Mouse (Mus musculus): ENCODE measurements at regions not wholly inside any gene's neighbourhood (a gene's known extent, or its start where the extent isn't known, plus 50 kb on each side); places are given as distances from the start of the nearest gene placed in this dataset.

DNA sequence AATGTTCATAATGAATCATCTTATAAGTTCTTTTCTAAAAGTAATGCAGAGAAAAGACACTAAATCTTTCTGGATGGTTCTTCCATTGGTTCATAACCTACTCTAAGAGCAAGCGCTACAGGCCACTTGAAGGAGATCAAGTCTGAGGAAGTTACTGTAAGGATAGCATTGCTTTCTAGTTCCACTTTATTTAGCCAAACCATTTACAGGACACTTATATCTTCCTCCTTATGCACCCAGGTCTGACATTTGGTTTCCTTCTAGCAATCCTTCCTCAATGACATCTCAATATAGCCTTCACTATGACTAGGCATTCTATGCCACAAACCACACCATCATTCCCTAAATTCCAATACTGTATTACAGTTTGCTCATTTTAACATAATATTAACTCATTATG lies 316.0 kb downstream of the Gm11361 start:
- DNase-seq (ENCODE audit: low spot score): no peak

DNA sequence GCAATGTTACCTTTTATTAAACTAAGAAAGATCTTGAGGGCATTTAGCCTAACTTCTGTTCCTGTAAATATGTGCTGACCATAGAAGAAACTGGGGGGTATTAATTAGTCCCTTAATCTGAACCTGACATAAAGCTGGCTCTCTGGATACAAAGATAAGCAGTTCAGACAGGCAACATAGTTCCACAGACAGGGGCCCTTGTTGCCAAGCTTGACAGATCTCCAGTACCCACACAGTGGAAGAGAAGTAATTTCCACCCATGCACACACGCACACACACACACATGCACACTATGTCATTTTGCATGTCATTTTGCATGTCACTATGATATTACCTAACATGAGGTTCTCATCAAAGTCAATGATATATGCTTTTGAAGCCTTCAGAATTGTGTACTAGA lies 315.1 kb downstream of the Gm11361 start:
- DNase-seq (ENCODE audit: low spot score): no peak

DNA sequence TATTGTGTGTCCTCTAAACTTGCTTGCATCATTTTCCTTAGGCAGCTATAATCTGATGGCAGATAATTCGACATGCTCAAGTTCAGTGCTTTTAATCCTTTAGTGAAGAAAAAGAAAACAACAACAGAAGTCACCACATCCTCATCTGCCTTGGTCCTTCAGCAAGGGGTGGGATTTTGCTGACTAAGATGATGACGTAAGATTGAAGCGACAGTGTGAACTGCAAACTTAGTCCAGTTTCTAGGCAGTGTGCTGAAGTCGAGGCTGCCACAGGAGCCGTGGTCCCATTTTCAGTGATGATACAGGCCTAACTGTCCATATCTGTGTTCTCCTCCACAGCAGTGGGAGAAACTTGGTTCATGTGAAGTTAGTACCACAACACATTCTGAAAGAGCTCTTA lies 314.4 kb downstream of the Gm11361 start:
- no peak for DNase-seq (ENCODE audit: low spot score)

DNA sequence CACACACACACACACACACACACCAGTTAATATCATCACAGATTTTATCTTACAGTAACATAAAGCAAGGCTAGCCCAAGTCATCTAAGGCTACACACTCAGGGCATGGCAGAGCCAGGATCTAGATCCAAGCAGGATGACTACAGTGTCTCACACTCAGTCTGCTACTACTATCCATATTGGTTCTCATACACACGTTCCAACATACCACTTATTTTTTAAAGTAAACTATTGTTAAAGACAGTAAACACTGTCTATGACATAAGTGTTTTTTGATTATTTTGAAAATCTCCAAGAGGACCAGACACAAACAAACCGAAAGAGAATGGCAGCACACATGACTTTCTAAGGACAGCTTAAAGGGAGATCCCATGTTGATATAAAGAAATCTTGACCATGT lies 306.3 kb downstream of the Gm11361 start:
- DNase-seq (ENCODE audit: low spot score): no peak

DNA sequence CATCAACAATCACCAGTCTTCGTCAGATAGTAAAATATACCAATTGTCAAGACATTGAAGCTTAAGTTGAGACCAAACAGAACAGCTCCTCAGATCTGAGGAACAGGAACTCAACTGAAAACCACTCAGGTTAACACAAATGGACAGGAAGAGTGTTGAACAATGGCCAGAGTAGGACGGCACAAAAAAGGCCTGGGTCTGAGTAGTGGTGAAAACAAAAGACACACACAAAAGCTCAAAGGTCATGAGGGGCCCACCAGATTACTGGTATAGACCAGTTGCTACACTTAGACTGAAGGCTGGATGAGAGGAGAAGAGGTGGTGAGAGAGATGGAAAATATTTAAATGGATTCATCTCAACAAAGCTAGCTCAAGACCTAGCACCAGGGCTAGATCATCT lies 302.8 kb downstream of the Gm11361 start:
- DNase-seq (ENCODE audit: low spot score): no peak

DNA sequence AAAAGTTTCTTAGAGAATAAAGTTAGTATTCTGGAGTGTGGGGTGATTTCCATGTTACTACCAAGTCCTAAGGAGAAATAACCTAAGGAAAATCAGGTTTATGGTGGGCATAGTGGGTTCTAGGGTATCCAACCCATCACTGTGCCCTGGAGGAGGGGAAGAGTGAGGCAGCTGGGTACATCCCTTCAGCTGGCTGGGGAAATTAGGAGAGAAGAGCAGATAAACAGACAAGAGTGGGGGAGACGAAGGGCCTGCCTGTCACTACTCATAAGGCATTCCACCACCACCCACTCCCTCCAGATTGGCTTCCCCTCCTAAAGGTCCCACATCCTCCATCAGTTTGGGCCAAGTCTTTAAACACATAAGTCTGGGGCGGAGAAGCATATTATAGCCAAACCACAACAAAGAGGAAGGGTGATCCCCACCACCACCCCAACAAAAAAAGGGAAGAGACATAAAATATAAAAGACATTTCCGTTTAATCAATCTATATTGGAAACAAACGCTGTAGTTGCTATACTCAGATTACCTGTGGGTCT lies 299.8 kb downstream of the Gm11361 start:
- DNase-seq (ENCODE audit: low spot score): no peak

DNA sequence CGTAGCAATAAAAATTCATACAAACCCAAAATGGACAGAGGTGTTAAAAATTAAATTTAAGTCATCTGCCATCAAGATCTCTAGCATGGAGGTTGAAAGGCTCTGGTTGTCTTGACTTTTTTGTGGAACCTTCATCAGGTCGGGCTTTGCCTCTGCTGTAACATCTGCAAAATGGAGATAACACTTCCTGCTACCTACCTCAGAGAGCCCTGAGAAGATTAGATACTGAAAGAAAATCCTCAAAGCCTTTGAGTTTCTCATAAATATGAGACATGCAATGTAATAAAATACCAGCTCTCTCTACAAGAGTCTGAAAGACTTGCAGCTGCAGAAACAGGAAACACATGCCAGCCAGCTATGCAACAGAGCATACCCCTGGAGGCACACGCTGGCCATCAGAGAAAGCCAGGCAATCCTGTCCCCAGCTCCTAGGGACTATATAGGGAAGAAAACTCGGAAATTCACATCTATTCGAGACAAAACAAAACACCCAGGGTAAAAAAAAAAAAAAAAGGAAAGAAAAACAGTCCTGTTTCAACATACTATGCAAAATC lies 299.1 kb downstream of the Gm11361 start:
- peak; percentile 39 for DNase-seq (ENCODE audit: low spot score)

DNA sequence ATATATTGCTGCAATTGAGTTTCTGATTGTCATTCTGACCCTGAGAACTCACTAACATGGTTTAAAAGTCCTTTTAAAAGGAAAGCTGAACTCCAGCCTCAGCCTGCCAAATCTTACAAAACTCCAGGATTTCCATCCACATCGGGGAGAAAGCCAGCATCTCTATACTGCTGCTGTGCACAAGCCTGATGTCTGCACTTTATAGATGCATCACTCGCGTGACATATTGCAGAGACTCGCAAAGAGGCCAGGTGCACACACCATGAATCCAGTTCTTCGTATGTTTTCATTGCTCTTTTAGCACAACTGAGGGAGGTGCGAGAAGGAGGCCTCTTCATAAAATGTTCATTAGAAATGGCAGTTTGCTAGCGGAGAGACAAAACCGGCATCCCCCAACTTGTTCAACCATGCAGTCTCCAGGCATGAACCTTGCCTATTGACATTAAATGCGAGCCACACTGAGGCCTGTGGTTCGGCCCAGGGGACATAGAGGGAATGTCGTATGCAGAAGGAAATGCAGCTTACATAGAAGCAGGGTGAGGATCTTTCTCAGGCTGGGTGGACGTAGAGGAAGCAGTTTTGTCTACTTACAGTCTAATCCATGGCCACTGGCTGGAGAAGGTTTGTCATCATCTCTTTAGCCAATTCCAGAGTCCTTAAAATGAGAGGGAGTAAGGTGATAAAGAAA lies 297.0 kb downstream of the Gm11361 start:
- DNase-seq (ENCODE audit: low spot score): no peak

DNA sequence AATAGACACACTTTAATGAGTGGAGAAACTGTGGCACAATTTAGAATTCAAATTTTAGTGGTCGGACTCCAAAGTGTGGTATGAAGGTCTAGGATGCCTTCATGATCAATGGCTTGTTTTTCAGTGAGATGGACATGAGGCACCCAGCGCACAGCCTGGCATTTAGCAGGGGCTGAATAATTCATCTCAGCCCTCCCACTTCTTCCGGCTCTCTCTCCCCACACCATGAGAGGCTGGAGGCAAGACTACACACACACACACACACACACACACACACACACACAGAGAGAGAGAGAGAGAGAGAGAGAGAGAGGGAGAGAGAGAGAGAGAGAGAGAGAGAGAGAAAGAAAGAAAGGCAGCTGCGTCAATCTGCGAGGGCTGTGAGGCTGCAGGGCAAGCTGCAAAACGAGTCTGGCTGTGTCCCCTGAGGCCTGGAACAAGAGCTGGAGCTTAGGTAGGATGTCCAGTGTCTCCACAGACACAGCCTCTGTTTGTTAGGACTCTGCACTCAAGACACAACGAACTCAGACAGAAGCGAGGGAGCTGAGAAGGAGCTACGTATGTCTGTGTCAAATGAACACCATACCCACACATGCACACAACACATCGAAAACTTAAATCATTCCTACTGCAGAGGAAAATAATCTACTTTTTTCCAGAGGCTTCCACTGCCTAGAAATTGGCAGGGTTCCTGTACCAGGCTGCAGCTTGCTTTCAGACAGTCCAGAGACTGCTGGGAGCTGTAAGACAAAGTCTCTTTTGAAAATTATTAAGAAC lies 295.8 kb downstream of the Gm11361 start:
- DNase-seq (ENCODE audit: low spot score): peak; percentile 40

DNA sequence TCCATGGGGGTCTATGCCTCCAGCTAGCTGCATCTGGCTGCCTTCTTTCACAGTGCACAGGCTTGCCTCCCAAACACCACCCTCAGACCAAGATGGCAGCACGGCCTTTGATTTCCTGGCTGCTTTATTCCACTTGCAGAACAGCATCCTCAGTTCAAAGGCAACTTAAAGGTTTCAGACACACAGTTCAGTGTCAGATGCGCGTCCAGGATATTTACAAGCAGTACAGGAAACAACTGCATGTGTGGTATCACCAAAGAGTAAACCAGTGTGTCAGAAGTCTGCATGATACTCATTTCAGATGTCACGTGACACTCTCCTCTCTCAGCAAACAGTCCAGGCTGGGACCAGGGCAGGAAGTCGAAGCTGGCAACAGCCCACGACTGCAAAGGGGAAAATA lies 294.2 kb downstream of the Gm11361 start:
- DNase-seq (ENCODE audit: low spot score): no peak

DNA sequence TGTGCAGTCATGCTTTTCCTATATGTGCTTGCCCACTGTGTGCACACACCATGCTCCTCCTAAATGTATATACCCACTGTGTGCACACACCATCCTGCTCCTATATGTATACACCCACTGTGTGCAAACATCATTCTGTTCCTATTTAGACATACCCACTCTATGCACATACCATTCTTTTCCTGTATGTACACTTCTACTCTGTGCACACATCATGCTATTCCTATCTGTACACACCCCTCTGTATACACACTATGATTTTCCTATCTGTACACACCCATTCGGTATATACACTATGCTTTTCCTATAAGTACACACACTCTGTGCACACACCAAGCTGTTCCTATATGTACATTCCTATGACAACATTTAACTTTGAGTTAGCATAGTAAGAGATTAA lies 288.5 kb downstream of the Gm11361 start:
- no peak for DNase-seq (ENCODE audit: low spot score)

DNA sequence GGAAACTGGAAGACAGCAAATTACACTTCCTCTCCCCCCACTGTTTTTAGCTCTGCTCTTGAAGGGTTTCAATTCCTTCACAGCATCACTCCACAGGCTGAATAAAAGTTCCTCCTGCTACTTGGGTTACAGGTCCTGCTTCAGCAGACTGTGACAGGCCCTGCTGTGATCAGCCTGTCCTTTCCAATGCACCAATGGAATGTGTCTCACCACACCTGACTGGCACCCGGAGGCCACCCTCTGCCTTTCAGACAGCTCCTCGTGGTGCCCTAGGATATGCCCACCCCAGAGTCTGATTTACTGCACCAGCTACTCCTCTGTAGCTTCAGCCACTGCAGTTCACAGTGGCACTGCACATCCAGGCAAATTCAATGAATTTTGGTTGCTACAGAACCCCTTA lies 288.0 kb downstream of the Gm11361 start:
- no peak for DNase-seq (ENCODE audit: low spot score)

DNA sequence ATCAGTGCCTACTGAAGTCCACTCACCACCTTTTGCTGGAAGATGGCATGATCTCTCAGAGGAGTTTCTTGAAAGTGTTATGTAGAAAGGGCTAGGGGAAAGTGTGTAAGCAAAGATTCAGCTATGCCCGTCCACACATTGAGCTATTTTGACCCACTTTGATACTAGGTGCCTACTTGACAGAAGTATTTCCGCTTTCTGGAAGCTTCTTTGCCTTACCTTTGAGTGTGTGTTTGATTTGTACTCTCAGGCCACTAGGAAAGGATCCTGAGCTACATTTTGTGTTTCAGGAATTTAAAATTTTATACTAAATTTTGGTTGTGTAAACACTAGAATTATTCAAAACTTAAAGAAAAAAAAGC lies 287.5 kb downstream of the Gm11361 start:
- DNase-seq (ENCODE audit: low spot score): no peak

DNA sequence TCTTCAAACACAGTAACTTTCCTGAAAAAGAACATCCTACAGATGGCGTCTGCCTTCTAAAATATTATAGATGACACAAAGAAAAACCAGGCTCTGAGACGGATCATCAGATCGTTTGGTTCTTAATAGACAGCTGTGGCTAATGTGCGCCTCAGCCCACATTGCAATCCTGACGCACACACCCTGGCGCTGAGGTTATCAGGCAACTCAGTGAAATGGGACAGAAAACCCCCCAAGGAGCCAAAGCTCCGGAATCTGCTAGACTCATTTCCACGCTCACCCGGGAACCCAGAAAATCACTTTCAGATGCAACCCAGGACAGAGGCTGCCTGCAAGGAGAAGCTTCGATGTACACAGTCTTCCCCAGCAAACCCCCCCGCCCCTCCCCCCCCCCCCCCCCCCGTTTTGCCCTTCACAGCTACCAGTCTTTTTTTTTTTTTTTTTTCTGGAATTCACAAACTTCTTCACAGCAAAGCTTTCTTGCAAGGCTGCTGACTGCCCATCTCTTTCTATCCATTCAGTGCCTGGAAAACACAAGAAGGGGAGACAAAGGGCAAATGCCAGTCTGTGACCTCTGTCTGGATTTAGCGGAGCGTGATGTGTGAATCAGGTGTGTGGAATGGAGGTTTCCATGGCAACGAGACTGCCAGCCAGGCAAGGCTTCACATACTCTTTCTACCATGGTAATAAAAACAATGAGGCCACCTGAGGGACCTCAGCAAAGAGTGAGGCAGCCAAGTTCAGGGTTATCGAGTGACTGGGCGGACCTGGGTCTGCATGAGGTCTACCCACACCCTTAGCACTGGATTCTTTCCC lies 286.9 kb downstream of the Gm11361 start:
- DNase-seq (ENCODE audit: low spot score): peak; percentile 92

DNA sequence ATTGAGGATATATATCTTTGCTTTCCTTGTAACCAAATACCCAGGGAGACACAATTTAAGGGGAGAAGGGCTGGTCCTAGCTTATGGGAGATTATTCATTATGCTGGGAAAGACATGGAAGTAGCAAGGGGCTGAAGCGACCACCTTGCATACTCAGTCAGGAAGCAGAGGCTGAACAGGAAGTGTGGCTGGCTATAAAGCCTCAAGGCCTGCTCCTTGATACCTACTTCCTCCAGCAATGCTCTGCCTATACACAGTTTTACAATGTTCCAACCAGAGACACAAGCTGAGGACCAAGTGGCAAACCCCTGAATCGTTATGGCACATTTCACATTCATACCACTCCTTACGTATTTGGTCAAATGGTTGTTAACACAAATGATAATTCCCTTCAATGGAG lies 284.3 kb downstream of the Gm11361 start:
- DNase-seq (ENCODE audit: low spot score): no peak

DNA sequence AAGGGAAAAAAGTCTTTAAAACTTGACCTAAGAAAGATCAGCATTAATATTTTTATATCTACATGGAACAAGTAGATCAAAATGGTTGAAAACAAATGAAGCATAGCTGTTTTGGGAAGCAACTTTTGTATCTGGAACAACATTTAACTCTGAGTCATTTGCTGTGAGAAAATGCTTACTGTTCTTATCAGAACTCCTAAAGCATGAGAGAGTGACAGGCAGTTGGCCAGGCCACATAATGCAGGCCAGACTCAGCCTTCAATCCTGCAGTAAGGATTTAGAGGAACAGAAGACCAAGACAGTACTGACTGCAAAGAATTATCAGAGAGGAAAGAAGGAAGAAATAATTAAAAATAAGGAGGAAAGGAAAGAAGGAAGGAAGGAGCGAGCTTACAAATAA lies 275.8 kb downstream of the Gm11361 start:
- DNase-seq (ENCODE audit: low spot score): no peak

DNA sequence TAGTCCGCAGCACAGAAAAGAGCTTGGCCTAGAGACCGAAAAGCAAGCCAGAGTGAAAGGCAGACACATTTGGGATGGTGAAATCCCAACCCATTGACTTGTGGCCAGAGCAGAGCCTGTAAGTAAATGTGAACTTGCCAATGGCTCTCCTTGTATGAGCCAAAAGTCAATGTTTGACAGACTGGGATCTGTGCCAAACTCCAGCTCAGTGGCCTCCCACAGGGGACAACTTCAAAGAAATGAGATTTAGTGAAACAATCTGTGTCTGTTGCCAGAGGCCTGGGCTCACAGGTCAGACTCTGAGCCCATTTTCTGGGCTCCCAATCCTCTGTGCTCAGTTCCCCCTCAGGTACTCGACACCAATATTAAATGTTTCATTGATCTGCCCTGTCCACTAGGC lies 274.9 kb downstream of the Gm11361 start:
- no peak for DNase-seq (ENCODE audit: low spot score)

DNA sequence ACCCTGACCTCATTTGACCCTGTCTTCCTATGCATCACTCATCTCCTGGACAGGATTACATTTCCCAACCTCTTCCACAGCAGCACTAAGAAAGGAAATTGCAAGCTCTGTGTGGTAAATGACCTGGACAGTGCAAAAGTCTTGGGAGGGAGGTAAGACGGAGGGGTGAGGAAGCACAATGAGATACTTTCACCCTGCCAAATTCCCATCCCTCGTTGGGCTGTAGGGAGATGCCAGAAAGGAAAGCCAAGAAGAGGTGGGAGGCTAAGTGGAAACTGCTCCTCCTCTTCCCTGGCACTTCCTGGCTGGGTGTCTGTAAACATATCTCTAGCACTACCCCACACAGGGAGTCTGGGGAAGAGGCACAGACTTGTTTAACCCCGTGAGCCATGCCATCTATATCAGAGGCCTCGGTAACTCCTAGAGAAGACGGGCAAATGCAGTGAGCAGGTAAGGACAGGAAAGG lies 274.2 kb downstream of the Gm11361 start:
- no peak for DNase-seq (ENCODE audit: low spot score)

DNA sequence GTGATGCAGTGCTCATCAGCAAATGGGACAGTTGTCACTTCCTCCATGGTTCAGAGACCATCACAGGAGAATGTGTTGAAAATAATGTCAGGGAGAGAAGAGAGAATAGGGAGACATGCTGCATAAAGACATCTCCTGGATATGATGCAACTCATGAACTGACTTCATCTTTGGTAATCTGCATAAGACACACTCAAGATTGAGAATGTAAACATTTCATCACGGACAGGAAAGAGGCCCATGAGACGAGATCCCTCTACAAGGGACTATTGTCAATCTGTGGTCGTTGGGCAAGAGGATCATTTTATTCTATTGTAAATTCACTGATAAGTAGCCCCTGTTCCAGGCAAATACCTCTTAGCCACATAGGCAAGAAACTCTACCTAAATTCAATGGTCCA lies 273.6 kb downstream of the Gm11361 start:
- DNase-seq (ENCODE audit: low spot score): no peak

DNA sequence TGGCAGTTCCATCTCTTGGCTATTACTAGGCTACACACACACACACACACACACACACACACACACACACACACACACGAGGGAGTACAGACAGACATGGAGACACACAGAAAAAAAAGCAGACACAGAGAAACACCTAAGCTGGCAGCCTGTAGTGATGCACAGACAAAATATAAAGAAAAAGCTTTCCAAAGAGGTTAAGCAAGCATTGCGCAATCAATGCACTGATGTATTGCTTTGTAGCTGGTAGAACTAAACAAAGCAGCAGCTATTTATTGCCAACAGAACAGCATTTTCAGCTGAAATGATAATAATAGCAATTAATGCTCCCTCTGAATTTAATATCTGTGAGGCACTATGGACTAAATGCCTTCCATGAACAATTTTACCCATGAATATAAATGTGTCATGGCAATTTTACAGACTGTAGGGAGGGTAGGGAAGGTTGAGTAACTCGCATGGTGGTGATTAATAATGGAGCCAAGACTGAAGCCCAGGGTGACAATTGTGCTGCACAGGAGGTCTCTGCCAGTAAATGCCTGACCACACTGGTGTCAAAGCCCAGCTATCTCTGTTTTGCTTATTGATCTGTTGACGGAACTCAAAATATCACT lies 271.7 kb downstream of the Gm11361 start:
- DNase-seq (ENCODE audit: low spot score): no peak

DNA sequence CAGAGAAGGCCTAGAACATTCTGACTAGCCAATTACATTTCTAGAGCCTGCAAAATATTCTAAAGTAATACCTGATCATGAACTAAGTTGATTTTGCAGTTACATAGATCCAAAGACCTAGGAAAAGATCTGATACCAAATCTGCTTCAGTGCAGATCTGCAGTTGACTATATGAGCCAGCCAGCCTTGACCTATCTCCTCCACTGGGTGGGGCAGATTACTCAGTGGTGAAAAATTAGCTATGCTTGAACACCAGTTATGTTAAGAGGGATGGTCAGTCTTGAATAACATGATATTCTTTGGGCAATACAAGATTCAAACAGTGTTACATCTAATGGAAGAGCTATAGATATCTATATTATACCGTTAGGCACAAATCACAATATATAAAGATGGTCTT lies 269.0 kb downstream of the Gm11361 start:
- no peak for DNase-seq (ENCODE audit: low spot score)

DNA sequence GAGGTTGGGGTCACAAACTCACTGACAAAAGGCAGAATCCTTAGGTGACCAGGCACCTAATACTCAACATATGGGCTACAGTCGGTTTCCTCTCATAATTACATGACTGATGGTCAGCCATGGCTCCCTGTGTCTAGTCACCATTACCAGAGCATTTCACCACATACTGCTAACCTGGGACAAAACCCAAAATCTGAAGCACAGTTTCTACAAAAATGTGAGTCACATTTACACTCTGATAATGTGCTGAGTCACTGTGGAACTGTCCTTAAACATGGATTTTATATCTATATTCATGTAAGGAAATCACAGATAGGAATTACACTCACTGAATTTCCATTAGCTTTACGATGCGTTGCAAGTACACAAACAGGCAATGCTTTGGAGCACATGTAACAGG lies 267.1 kb downstream of the Gm11361 start:
- DNase-seq (ENCODE audit: low spot score): no peak
